Mouse (Mus musculus) hindbrain, embryonic 16.5 days (tissue): ENCODE measurements around the gene Cth. TPM values are rescaled to one million over a fixed set of nuclear protein-coding genes. Genes with fewer than 3 reads are reported as not detected.
"Not testable (repeated sequence)": the region's sequence is repeated elsewhere in the genome, so short reads cannot be mapped to it uniquely, and the experiment has no call there.

Experiments
- ATAC-seq: fragments of 200-750 bp; cut with Nextera tagmentation; 2 replicates; pipeline ENCODE4 v1.8.0; 2017; ENCODE audit warnings: moderate TSS enrichment, moderate library complexity
- H3K27ac ChIP-seq: fragments of 300-500 bp; sonication (generic); 2 replicates; pipeline ENCODE4 v1.5.1; 2014; ENCODE audit warnings: low read depth, mild to moderate bottlenecking, control low read depth, low read length, moderate library complexity
- H3K27me3 ChIP-seq: fragments of 300-500 bp; sonication (generic); replicated peaks from 2 replicates; pipeline ENCODE4 v1.6.1; 2014; ENCODE audit warnings: low read length; ENCODE audit not compliant: control insufficient read depth, insufficient read depth
- H3K36me3 ChIP-seq: fragments of 300-500 bp; sonication (generic); 2 replicates; pipeline ENCODE4 v1.6.1; 2014; ENCODE audit warnings: mild to moderate bottlenecking, low read length, moderate library complexity, mixed read lengths; ENCODE audit not compliant: control insufficient read depth, insufficient read depth
- H3K4me1 ChIP-seq: fragments of 300-500 bp; sonication (generic); 2 replicates; pipeline ENCODE4 v1.6.1; 2014; ENCODE audit warnings: low read depth, low read length; ENCODE audit not compliant: control insufficient read depth, insufficient read depth
- H3K4me2 ChIP-seq: fragments of 300-500 bp; sonication (generic); 2 replicates; pipeline ENCODE4 v1.6.1; 2014; ENCODE audit warnings: mild to moderate bottlenecking, low read length, control low read depth, moderate library complexity
- H3K4me3 ChIP-seq: fragments of 300-500 bp; sonication (generic); 2 replicates; pipeline ENCODE4 v1.5.1; 2014; ENCODE audit warnings: mild to moderate bottlenecking, low read length, control low read depth, moderate library complexity
- H3K9ac ChIP-seq: fragments of 300-500 bp; sonication (generic); 2 replicates; pipeline ENCODE4 v1.6.1; 2014; ENCODE audit warnings: low read depth, mild to moderate bottlenecking, control low read depth, low read length, moderate library complexity
- H3K9me3 ChIP-seq: fragments of 300-500 bp; sonication (generic); 2 replicates; pipeline ENCODE4 v1.6.1; 2014; ENCODE audit warnings: mild to moderate bottlenecking, low read length, moderate library complexity; ENCODE audit not compliant: control insufficient read depth
- WGBS: fragments of 180-500 bp; shearing (Covaris S2); extraction: QIAGEN DNeasy Blood & Tissue Kit; methylation state at CpG from one replicate; pipeline ENCODE4 v1.1.7; 2014; 5-methylcytosine and 5-hydroxymethylcytosine counted together
- polyA plus RNA-seq: library from polyadenylated mRNA; unstranded; fragments of >200 nt; fragmentation: Nextera tagmentation; extraction: Ambion mirVana; gene quantifications from 2 replicates; pipeline ENCODE4 v1.2.1, GENCODE M21; 2015

Gene Cth
- polyA plus RNA-seq, 1 experiment from 2014 or later: 3.5 TPM

DNA sequence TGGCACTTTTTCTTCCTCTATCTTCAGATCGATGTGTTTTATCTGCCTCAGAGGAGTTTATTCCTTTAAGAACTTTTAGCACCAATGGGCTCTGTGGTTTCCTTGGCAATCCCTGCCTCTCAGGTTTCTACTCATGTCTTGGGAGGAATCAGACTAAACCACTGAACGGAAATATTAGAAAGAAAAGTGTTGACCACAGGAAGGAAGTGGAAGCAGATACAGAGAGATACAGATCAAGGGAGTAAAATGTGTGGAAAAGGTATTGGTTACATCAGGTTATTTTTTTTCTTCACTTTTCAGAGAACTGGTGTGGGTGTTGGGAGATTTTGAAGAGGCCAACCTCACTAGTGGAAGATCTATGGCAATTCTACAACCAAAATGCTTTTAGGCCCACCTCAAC, 13.7 kb upstream of the Cth start:
- no peak for ATAC-seq
- H3K9me3 ChIP-seq: no peaks in the 10 kb centered on the region
- 89% methylated on average over 2 of the region's 2 CpGs for WGBS

DNA sequence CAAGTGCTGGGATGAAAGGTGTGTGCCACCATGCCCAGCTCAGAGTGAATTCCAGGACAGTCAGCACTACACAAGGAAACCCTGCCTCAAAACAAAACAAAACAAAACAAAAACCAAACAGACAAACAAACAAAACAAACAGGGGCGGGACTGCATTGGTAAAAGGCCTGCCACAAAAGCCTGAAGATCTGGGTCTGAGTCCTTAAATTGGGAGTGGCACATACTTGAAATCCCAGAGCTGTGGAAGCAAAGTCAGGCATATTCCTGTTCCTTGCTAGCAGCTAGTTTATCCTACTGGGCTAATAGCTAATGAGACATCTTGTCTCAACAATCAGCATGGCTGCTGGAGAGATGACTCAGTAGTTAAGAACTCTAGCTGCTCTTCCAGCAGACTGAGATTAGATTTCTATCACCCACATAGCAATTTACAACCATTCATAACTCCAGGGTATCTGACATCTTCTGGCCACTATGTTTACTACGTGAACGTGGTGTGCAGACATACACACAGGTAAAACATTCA, 9.5 kb upstream of the Cth start:
- H3K36me3 ChIP-seq: no peaks in the 10 kb centered on the region
- no peak overlapping the region for H3K9ac ChIP-seq
- no peak overlapping the region for H3K4me3 ChIP-seq
- no peaks in the 10 kb centered on the region for H3K27me3 ChIP-seq
- H3K4me2 ChIP-seq: no peak overlapping the region
- H3K9me3 ChIP-seq: no peaks in the 10 kb centered on the region
- no peak for ATAC-seq
- H3K4me1 ChIP-seq: no peaks in the 10 kb centered on the region
- H3K27ac ChIP-seq: no peak overlapping the region
- WGBS: 77% methylated on average over 3 of the region's 3 CpGs

More for the DNA sequence above, 13.7 kb upstream of the Cth start:
- Histone ChIP-seq H3K4me1 (no peaks in the 10 kb centered on the region), H3K27ac (no peak overlapping the region), H3K27me3 (no peaks in the 10 kb centered on the region), H3K4me2 (no peak overlapping the region), H3K36me3 (no peaks in the 10 kb centered on the region), H3K9ac (no peak overlapping the region), H3K4me3 (no peak overlapping the region)

DNA sequence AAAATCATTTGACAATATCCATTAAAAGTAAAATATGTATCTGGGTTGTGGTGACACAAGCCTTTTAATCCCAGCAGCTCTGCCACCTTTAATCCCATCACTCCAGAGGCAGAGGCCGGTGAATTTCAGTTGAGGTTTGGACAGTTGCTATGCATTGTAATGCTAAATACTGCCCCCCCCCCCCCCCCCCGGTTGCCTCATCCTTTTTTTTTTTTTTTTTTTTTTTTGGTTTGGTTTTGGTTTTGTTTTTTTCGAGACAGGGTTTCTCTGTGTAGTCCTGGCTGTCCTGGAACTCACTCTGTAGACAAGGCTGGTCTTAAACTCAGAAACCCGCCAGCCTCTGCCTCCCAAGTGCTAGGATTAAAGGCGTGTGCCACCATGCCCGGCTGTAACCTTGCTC, 8.3 kb upstream of the Cth start:
- H3K27me3 ChIP-seq, H3K27ac ChIP-seq, H3K9me3 ChIP-seq, ATAC-seq, H3K9ac ChIP-seq, H3K4me2 ChIP-seq, H3K36me3 ChIP-seq, H3K4me3 ChIP-seq, H3K4me1 ChIP-seq: not testable (repeated sequence)
- 72% methylated on average over 5 of the region's 6 CpGs for WGBS

DNA sequence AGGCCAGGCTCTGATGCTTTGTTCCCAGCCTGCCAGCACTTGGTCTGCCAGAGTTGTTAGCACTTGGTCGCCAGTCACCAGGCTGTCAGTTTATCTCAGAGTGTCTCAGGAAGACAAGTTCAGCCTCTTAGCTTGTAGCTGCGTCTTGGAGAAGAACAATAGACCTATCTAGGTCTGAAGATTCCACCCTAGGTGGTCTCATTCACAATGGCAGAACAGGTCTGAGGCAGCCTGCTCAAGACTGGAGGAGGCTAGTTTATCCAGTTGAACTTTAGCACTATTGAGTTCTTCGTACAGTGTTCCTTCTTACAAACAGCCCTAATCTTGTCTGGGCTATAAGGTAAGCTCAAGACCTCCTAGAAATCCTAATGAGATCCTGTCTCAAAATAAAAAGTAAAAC, 7.2 kb upstream of the Cth start:
- no peaks in the 10 kb centered on the region for H3K27me3 ChIP-seq
- ATAC-seq: no peak

DNA sequence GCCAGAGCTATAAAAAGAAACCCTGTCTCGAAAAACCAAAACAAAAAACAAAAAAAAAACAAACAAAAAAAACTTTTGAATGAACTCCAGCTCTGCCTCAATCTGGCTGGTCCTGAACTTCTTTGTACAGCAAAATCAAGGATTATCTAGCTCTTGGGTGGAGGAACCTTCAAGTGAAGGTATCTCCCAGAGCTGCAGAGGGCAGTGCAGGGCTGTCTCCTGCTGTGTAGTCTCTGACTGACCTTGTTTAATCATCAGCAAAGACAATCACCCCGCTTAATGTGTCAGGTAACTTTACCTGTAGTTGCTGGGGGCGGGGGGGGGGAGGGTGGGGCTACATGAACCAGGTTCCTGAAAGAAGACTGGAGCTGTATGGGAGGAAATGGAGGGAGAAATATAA, 6.7 kb upstream of the Cth start:
- H3K4me1 ChIP-seq: no peaks in the 10 kb centered on the region
- no peak overlapping the region for H3K4me3 ChIP-seq
- no peak overlapping the region for H3K27ac ChIP-seq
- no peaks in the 10 kb centered on the region for H3K9me3 ChIP-seq
- H3K36me3 ChIP-seq: no peaks in the 10 kb centered on the region
- WGBS: 63% methylated on average over 3 of the region's 3 CpGs
- H3K27me3 ChIP-seq: no peaks in the 10 kb centered on the region
- no peak overlapping the region for H3K4me2 ChIP-seq
- no peak overlapping the region for H3K9ac ChIP-seq
- no peak for ATAC-seq

More for the DNA sequence above, 7.2 kb upstream of the Cth start:
- Histone ChIP-seq H3K9ac (no peak overlapping the region), H3K4me1 (no peaks in the 10 kb centered on the region), H3K27ac (no peak overlapping the region), H3K9me3 (no peaks in the 10 kb centered on the region), H3K4me3 (no peak overlapping the region), H3K36me3 (no peaks in the 10 kb centered on the region), H3K4me2 (no peak overlapping the region)
- WGBS: 53% methylated on average over 3 of the region's 3 CpGs

DNA sequence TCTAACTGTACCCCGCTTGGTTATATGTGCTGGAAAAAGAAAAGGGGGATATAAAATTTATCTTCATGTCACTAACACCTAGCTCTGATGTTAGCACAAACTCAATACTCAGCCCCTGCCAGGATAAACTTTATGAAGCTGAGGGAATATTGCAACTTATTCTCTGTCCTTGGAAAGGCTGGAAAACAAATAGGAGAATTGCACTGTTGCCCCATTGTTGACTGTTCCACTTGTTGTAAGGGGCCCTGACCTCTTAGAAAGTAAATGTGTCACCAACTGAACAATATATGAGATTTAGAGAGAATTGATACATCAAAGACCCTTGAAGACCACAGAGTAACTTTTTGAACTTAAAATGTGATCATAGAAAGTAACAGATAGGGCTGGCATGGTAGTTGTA, 4.5 kb upstream of the Cth start:
- Histone ChIP-seq H3K4me3 (no peak overlapping the region), H3K27ac (no peak overlapping the region), H3K9ac (no peak overlapping the region), H3K27me3 (no peaks in the 10 kb centered on the region), H3K4me2 (no peak overlapping the region), H3K36me3 (no peaks in the 10 kb centered on the region), H3K9me3 (no peaks in the 10 kb centered on the region), H3K4me1 (peaks cover 2% of the 10 kb centered on the region; the same call in 1 of the 2 replicates)
- no peak for ATAC-seq
- WGBS: 88% methylated on average over 1 of the region's 1 CpGs

DNA sequence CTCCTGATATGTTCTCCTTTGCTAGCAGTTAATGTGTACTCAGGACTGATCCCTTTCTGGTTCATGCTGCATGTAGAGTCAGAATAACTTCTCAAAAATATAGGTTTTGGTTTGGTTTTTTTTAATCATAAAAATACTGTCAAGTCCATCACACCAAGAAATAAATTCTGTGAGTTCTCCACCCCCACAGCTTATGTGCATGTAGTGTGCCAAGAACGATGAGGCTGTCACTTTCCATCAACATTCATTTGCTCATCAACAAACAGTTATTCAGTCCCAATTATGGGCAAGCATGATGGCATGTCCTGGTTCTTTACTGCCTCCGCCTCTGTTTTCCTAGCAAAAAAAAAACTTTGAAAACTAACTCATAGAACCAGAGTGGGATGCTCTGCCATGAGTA, 3.9 kb upstream of the Cth start:
- Histone ChIP-seq H3K27me3 (no peaks in the 10 kb centered on the region), H3K36me3 (no peaks in the 10 kb centered on the region), H3K4me2 (no peak overlapping the region), H3K9me3 (no peaks in the 10 kb centered on the region), H3K27ac (no peak overlapping the region), H3K4me3 (no peak overlapping the region), H3K9ac (no peak overlapping the region), H3K4me1 (peaks cover 2% of the 10 kb centered on the region; the same call in 1 of the 2 replicates)
- WGBS: 88% methylated on average over 2 of the region's 2 CpGs
- ATAC-seq: no peak

DNA sequence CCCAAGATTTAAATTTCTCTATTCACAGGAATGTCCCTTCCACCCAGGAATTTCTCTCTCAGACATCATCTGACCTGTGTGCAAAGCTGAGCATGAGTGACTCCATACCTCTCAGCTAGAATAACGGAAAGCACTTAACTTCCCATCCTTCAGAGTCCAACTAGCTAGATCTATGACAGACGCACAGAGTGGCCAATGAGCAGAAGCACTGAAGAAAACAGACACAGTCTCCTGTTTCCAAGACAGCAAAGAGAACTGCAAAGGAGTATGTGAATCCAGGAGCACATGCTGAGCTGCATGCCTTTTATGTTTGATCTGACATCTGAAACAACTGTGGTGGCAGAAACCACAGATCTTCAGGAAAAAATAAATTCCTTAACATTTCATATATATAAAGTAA, 1.9 kb upstream of the Cth start:
- no peak overlapping the region for H3K27ac ChIP-seq
- no peak for ATAC-seq
- WGBS: 59% methylated on average over 2 of the region's 2 CpGs
- peaks cover 2% of the 10 kb centered on the region; the same call in 1 of the 2 replicates for H3K4me1 ChIP-seq
- no peak overlapping the region for H3K4me2 ChIP-seq
- no peak overlapping the region for H3K4me3 ChIP-seq
- no peaks in the 10 kb centered on the region for H3K9me3 ChIP-seq
- H3K27me3 ChIP-seq: no peaks in the 10 kb centered on the region
- no peak overlapping the region for H3K9ac ChIP-seq
- no peaks in the 10 kb centered on the region for H3K36me3 ChIP-seq

DNA sequence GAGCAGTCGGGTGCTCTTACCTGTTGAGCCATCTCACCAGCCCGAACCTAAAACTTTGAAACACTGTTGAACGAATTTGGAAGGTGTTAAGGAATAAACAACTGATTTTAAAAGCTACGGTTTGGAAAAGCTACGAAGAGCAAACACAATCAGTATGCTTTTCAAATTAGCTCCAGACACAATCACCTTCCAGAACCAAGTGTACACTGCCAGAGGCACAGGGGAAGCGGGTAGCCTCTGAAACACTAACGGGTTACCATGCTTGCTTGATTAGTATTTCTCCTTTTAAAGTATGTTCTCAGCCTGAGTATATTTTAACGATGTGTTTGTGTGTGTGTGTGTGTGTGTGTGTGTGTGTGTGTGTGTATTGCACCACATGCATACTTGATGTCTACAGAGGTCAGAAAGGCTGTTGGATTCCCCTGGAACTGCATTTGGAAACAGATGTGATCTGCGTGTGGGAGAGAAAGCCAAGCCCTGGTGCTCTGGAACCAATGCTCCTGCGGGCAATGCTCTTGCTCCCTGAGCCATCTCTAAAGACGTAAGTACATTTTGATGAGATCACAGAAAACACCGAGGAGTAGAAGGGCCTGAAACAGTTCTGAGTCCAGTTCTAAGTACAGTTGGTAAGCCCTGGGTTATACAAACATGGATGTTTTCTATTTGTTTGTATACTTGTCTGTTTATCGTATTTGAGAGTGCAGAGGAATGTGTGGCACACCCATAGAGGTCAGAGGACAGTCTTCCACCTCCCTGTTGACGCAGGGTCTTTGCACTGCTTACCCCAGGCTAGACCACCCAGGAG, 1.0 kb upstream of the Cth start:
- no peak overlapping the region for H3K9ac ChIP-seq
- H3K27me3 ChIP-seq: no peaks in the 10 kb centered on the region
- H3K36me3 ChIP-seq: no peaks in the 10 kb centered on the region
- ATAC-seq: no peak
- H3K4me2 ChIP-seq: no peak overlapping the region
- WGBS: 89% methylated on average over 14 of the region's 14 CpGs
- no peaks in the 10 kb centered on the region for H3K9me3 ChIP-seq
- peaks cover 2% of the 10 kb centered on the region; the same call in 1 of the 2 replicates for H3K4me1 ChIP-seq
- H3K4me3 ChIP-seq: no peak overlapping the region
- H3K27ac ChIP-seq: no peak overlapping the region
